Mouse (Mus musculus) stomach, postnatal 0 days (tissue): ENCODE measurements at regions not wholly inside any gene's neighbourhood (a gene's known extent, or its start where the extent isn't known, plus 50 kb on each side); places are given as distances from the start of the nearest gene placed in this dataset.

ENCODE experiments used
- ATAC-seq: fragments of 200-750 bp; cut with Nextera tagmentation; 2 replicates; pipeline ENCODE4 v1.8.0; 2017; ENCODE audit not compliant: low FRiP score, low TSS enrichment
- DNase-seq: peaks from one replicate; pipeline ENCODE4 v3.0.0-alpha.2; 2016; ENCODE audit warnings: low spot score
- H3K27ac ChIP-seq: fragments of 300-500 bp; sonication (generic); replicated peaks from 2 replicates; pipeline ENCODE4 v1.5.1; 2014; ENCODE audit warnings: mild to moderate bottlenecking, control low read depth
- H3K27me3 ChIP-seq: fragments of 300-500 bp; sonication (generic); 2 replicates; pipeline ENCODE4 v1.6.1; 2014; ENCODE audit warnings: low read length; ENCODE audit not compliant: control insufficient read depth, insufficient read depth
- H3K36me3 ChIP-seq: fragments of 300-500 bp; sonication (generic); 2 replicates; pipeline ENCODE4 v1.6.1; 2014; ENCODE audit warnings: low read length, mixed read lengths; ENCODE audit not compliant: control insufficient read depth, insufficient read depth
- H3K4me1 ChIP-seq: fragments of 300-500 bp; sonication (generic); replicated peaks from 2 replicates; pipeline ENCODE4 v1.6.1; 2014; ENCODE audit warnings: antibody characterized with exemption; ENCODE audit not compliant: control insufficient read depth, insufficient read depth
- H3K4me2 ChIP-seq: fragments of 300-500 bp; sonication (generic); replicated peaks from 2 replicates; pipeline ENCODE4 v1.6.1; 2014; ENCODE audit warnings: low read depth, mild to moderate bottlenecking, control low read depth, moderate library complexity
- H3K4me3 ChIP-seq: fragments of 300-500 bp; sonication (generic); 2 replicates; pipeline ENCODE4 v1.5.1; 2014; ENCODE audit warnings: low read depth, low read length, control low read depth
- H3K9ac ChIP-seq: fragments of 300-500 bp; sonication (generic); 2 replicates; pipeline ENCODE4 v1.6.1; 2014; ENCODE audit warnings: mild to moderate bottlenecking, low read length, control low read depth, mixed read lengths
- H3K9me3 ChIP-seq: fragments of 300-500 bp; sonication (generic); 2 replicates; pipeline ENCODE4 v1.6.1; 2016; ENCODE audit warnings: low read length; ENCODE audit not compliant: control insufficient read depth
- CTCF ChIP-seq: IDR thresholded peaks from 2 replicates; pipeline ENCODE4 v1.5.1; 2016; ENCODE audit warnings: antibody characterized with exemption, low read depth, mild to moderate bottlenecking, moderate library complexity
- EP300 ChIP-seq: optimal IDR thresholded peaks from 2 replicates; pipeline ENCODE3; 2016; ENCODE audit warnings: antibody characterized with exemption
- WGBS: fragments of 180-500 bp; shearing (Covaris S2); extraction: QIAGEN DNeasy Blood & Tissue Kit; methylation state at CpG from one replicate; pipeline ENCODE4 v1.1.7; 2014; 5-methylcytosine and 5-hydroxymethylcytosine counted together

DNA sequence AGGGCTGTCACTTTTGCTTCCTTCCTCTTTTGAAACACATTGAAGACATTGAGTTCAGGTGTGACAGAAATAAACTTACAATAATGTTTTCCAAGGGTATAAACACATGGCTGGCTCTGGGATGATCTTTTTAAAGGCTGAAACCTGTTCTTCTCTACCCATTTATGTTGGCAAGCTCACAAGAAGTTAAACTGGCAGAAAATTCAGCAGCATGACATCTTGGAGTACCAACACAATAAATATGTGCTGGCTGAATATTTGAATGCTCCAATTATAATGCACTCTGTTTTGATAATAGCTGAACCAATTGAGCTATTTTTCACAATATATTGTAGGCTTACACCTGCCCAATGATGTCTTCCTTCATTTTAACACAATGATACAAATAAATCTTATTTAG, 168.1 kb upstream of the Fbxl7 start:
- no peaks in the 10 kb centered on the region for H3K4me1 ChIP-seq
- no peaks in the 10 kb centered on the region for H3K27me3 ChIP-seq
- H3K4me2 ChIP-seq = no peak overlapping the region
- H3K4me3 ChIP-seq = no peak overlapping the region
- no peak overlapping the region for H3K27ac ChIP-seq
- DNase-seq (no peak), ATAC-seq (no peak)
- H3K9ac ChIP-seq = no peak overlapping the region
- H3K36me3 ChIP-seq = no peaks in the 10 kb centered on the region
- no peaks in the 10 kb centered on the region for H3K9me3 ChIP-seq
- TF ChIP-seq CTCF (no peak), EP300 (no peak)

- 79% methylated on average over 4 of the region's 4 CpGs for WGBS
- Histone ChIP-seq H3K27ac (no peak overlapping the region), H3K36me3 (no peaks in the 10 kb centered on the region), H3K4me3 (no peak overlapping the region), H3K9ac (no peak overlapping the region), H3K27me3 (no peaks in the 10 kb centered on the region), H3K9me3 (no peaks in the 10 kb centered on the region), H3K4me2 (no peak overlapping the region), H3K4me1 (no peaks in the 10 kb centered on the region)
- DNase-seq (no peak), ATAC-seq (no peak)
- no peak for TF ChIP-seq CTCF
- no peak for TF ChIP-seq EP300
Observed at GRCm38 (mm10) chr15:27063971-27064370, 168.6 kb upstream of the Fbxl7 start.

DNA sequence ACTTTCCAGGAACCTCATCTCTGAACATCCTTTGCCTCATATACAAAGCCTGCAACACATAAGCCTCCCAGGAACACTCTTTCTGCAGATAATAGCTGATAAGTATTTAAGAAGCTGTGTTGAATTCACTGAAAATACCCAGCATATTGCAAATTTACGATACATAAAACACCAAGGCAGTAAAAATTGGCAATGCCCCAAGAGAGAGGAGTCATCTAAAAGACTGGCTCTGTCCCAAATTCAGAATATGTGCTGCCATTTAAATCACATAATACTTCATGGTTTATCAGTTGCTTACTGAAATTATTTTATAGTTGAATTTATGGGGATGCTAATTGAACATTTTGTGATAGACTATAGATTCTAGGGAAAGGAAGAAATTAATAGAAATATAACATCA, 172.3 kb upstream of the Fbxl7 start:
- no peaks in the 10 kb centered on the region for H3K36me3 ChIP-seq
- TF ChIP-seq CTCF (no peak), EP300 (no peak)
- no peaks in the 10 kb centered on the region for H3K4me1 ChIP-seq
- H3K27me3 ChIP-seq = no peaks in the 10 kb centered on the region
- H3K9me3 ChIP-seq = no peaks in the 10 kb centered on the region
- H3K27ac ChIP-seq = no peak overlapping the region
- DNase-seq (no peak), ATAC-seq (no peak)
- WGBS = 38% methylated on average over 1 of the region's 1 CpGs
- no peak overlapping the region for H3K9ac ChIP-seq
- no peak overlapping the region for H3K4me2 ChIP-seq
- no peak overlapping the region for H3K4me3 ChIP-seq

DNA sequence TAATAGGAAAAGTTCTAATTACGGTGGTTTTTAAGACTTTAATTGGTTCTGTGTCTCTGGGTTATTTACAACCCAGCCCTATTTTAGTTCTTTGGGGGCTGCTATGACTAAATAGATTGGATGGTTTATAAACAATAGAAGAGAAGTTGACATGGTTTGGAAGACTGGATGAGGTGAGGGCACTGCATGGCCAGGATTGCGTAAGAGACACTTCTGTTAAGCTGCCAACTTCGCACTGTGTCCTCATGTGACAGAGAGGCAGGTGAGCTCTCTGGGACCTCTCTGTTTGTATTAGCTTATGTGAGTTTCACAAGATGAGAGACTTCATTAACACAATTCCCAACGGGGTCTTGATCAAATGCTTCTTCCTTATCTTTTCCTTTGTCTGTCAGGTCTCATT, 182.5 kb upstream of the Fbxl7 start:
- H3K9me3 ChIP-seq = no peaks in the 10 kb centered on the region
- no peak overlapping the region for H3K27ac ChIP-seq
- H3K36me3 ChIP-seq = no peaks in the 10 kb centered on the region
- H3K4me2 ChIP-seq = no peak overlapping the region
- no peaks in the 10 kb centered on the region for H3K27me3 ChIP-seq
- ATAC-seq (no peak), DNase-seq (no peak)
- H3K9ac ChIP-seq = no peak overlapping the region
- 65% methylated on average over 4 of the region's 4 CpGs for WGBS
- no peaks in the 10 kb centered on the region for H3K4me1 ChIP-seq
- TF ChIP-seq EP300 = no peak
- TF ChIP-seq CTCF = no peak
- H3K4me3 ChIP-seq = no peak overlapping the region

GRCm38 (mm10) chr15:27082826-27083225, 187.4 kb upstream of the Fbxl7 start:
- 76% methylated on average over 5 of the region's 5 CpGs for WGBS
- no peak for ATAC-seq
- no peak overlapping the region for H3K4me3 ChIP-seq
- H3K27me3 ChIP-seq = no peaks in the 10 kb centered on the region
- no peak for DNase-seq
- no peaks in the 10 kb centered on the region for H3K4me1 ChIP-seq
- H3K4me2 ChIP-seq = no peak overlapping the region
- no peak overlapping the region for H3K27ac ChIP-seq
- H3K36me3 ChIP-seq = no peaks in the 10 kb centered on the region
- no peak overlapping the region for H3K9ac ChIP-seq
- H3K9me3 ChIP-seq = no peaks in the 10 kb centered on the region
- TF ChIP-seq EP300 = no peak
- no peak for TF ChIP-seq CTCF

DNA sequence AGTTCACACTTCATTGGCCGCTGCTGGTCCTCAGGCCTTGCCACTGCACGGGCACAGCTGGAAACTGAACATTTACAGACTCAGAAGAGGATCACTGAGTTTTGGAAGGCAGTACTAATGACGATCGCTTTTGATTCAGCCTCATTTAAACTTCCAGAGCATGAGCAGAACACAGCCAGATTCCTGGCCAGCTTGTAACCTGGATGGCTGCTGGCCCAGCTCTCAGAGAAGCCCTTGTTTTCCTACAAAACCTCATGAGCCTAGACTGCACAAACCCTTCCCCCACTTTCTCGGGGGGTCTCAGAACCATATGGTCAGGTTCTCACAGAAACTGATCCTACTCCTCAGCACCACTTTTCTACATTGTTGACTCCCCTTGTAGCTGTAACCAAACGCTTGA, 188.2 kb upstream of the Fbxl7 start:
- ATAC-seq (no peak), DNase-seq (no peak)
- no peak for TF ChIP-seq CTCF
- no peak for TF ChIP-seq EP300
- 73% methylated on average over 6 of the region's 6 CpGs for WGBS
- no peaks in the 10 kb centered on the region for H3K36me3 ChIP-seq
- H3K4me2 ChIP-seq = no peak overlapping the region
- no peak overlapping the region for H3K9ac ChIP-seq
- no peaks in the 10 kb centered on the region for H3K9me3 ChIP-seq
- H3K27ac ChIP-seq = no peak overlapping the region
- H3K4me1 ChIP-seq = no peaks in the 10 kb centered on the region
- H3K27me3 ChIP-seq = no peaks in the 10 kb centered on the region
- H3K4me3 ChIP-seq = no peak overlapping the region
